Comparison of ENCODE assay signal across 8 mouse cellular contexts in the genomic region with DNA sequence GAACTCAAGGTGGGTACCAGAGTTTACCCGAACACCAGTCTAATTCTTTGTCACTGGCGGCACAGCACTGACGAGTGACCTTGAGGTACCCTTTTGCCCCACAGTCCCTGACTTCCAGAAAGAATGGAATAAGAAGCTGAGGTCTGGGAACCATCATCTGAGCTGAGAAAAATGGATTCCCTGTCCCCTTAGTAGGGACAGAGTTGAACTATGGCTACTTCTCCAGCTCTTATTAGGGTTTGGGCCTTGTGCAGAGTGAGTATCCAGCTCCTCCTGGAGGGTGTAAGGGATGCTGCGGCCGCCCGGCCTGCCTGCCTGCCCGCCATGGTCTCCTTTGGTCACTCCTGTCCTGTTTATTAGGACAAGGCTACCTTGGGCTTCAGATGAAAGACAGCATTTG. TPM values are rescaled to one million over a fixed set of nuclear protein-coding genes. Genes with fewer than 3 reads are reported as not detected.
DNase-seq lines count a peak whose midpoint lies in the region; ATAC-seq lines count a peak whose summit lies in the region.

No protein-coding gene starts in this region.

- peak overlapping the region; percentile 57 for H3K4me2 ChIP-seq in neural tube, embryonic 11.5 days (ENCODE audit: low read depth)
- peak overlapping the region; percentile 68 for H3K4me2 ChIP-seq in heart, embryonic 16.5 days (ENCODE audit: low read depth, low read length)
- H3K4me2 ChIP-seq in liver, embryonic 13.5 days = peak overlapping the region; percentile 87

- peak overlapping the region; percentile 32 for H3K4me3 ChIP-seq in neural tube, embryonic 11.5 days (ENCODE audit: low read depth, low read length)
- H3K4me3 ChIP-seq in heart, embryonic 16.5 days (ENCODE audit: low read length) = peak overlapping the region; percentile 45
- H3K4me3 ChIP-seq in liver, embryonic 13.5 days (replicated peaks) = peak overlapping the region; percentile 64

- no peak; the same call in 1 of the 2 replicates for ATAC-seq in neural tube, embryonic 11.5 days (ENCODE audit: insufficient read depth, low FRiP score, low TSS enrichment)
- ATAC-seq in heart, embryonic 16.5 days (replicated peaks; ENCODE audit: extremely low read depth, insufficient read depth, low FRiP score) = no peak
- no peak for ATAC-seq in liver, embryonic 13.5 days (ENCODE audit: low read depth)

- no peaks in the 10 kb centered on the region for H3K27me3 ChIP-seq in neural tube, embryonic 11.5 days (ENCODE audit: control insufficient read depth, insufficient read depth, low read length)
- H3K27me3 ChIP-seq in heart, embryonic 16.5 days (ENCODE audit: control insufficient read depth, insufficient read depth, low read length) = no peaks in the 10 kb centered on the region
- no peaks in the 10 kb centered on the region for H3K27me3 ChIP-seq in liver, embryonic 13.5 days

- no peaks in the 10 kb centered on the region for H3K9me3 ChIP-seq in neural tube, embryonic 11.5 days (ENCODE audit: control insufficient read depth, low read length)
- H3K9me3 ChIP-seq in heart, embryonic 16.5 days (replicated peaks; ENCODE audit: control insufficient read depth, low read length) = no peaks in the 10 kb centered on the region
- H3K9me3 ChIP-seq in liver, embryonic 13.5 days (replicated peaks) = no peaks in the 10 kb centered on the region

- peak; percentile 48 for DNase-seq in adrenal gland, adult 2 months
- no peak for DNase-seq in adrenal gland, postnatal 14 days
- DNase-seq in neural tube, embryonic 11.5 days (ENCODE audit: low spot score) = peak; percentile 30
- no peak for DNase-seq in neural tube, embryonic 10.5 days (ENCODE audit: extremely low spot score, low spot score)
- DNase-seq in liver, embryonic 13.5 days = no peak
- no peak for DNase-seq in testis, postnatal 10 days (ENCODE audit: low spot score)
- DNase-seq in frontal cortex, postnatal 25 days (ENCODE audit: low spot score in 2 of 2) = no peak

- no peaks in the 10 kb centered on the region for H3K36me3 ChIP-seq in neural tube, embryonic 11.5 days (ENCODE audit: control insufficient read depth, insufficient read depth, low read length)
- H3K36me3 ChIP-seq in heart, embryonic 16.5 days (ENCODE audit: control insufficient read depth, insufficient read depth) = peaks cover 6% of the 10 kb centered on the region; the same call in 1 of the 2 replicates
- peaks cover 20% of the 10 kb centered on the region; the same call in 1 of the 2 replicates for H3K36me3 ChIP-seq in liver, embryonic 13.5 days

- H3K27ac ChIP-seq in neural tube, embryonic 11.5 days (ENCODE audit: low read depth, low read length) = peak overlapping the region; percentile 88
- H3K27ac ChIP-seq in heart, embryonic 16.5 days (ENCODE audit: low read length) = peak overlapping the region; percentile 93
- H3K27ac ChIP-seq in liver, embryonic 13.5 days = peak overlapping the region; percentile 69

- peaks cover 9% of the 10 kb centered on the region for H3K4me1 ChIP-seq in neural tube, embryonic 11.5 days (ENCODE audit: control insufficient read depth, insufficient read depth, low read length)
- H3K4me1 ChIP-seq in heart, embryonic 16.5 days (ENCODE audit: control insufficient read depth, insufficient read depth, low read length) = peaks cover 38% of the 10 kb centered on the region
- peaks cover 46% of the 10 kb centered on the region for H3K4me1 ChIP-seq in liver, embryonic 13.5 days (replicated peaks)

- WGBS in neural tube, embryonic 11.5 days = 60% methylated on average over 7 of the region's 7 CpGs
- 57% methylated on average over 7 of the region's 7 CpGs for WGBS in heart, embryonic 16.5 days
- 67% methylated on average over 7 of the region's 7 CpGs for WGBS in liver, embryonic 13.5 days (ENCODE audit: insufficient replicate concordance)

- H3K9ac ChIP-seq in neural tube, embryonic 11.5 days (ENCODE audit: low read length) = peak overlapping the region; percentile 63
- H3K9ac ChIP-seq in heart, embryonic 16.5 days (ENCODE audit: low read length) = peak overlapping the region; percentile 77
- H3K9ac ChIP-seq in liver, embryonic 13.5 days = peak overlapping the region; percentile 73

RNA-seq across cellular contexts. Expression of a gene that starts 34.9 kb away (rescaled TPM):
- total RNA-seq in adrenal gland, adult 2 months (2021) = 10 to 100 TPM; 18.4 to 22.3 TPM
- polyA plus RNA-seq in adrenal gland, adult 2 months (2012; rRNA removed) = 7.3 and 8.7 TPM in 2 replicates
- 15.6 and 16.4 TPM in 2 replicates for total RNA-seq in adrenal gland, postnatal 14 days (2021)
- 21.0 and 24.1 TPM in 2 replicates for polyA plus RNA-seq in neural tube, embryonic 11.5 days (2014; fragmentation: Nextera tagmentation; extraction: Ambion mirVana)
- 18.5 and 20.1 TPM in 2 replicates for polyA plus RNA-seq in heart, embryonic 16.5 days (2015; fragmentation: Nextera tagmentation; extraction: Ambion mirVana)
- 12.4 and 14.5 TPM in 2 replicates for polyA plus RNA-seq in liver, embryonic 13.5 days (2015; fragmentation: Nextera tagmentation; extraction: Ambion mirVana)

RNA-seq across cellular contexts. Expression of a gene that starts 46.6 kb away (rescaled TPM):
- total RNA-seq in adrenal gland, adult 2 months (2021) = 1 to 10 TPM in 1 of 2 experiments, not detected in 1; 3.2 TPM
- polyA plus RNA-seq in adrenal gland, adult 2 months (2012; rRNA removed) = 6.4 and 8.7 TPM in 2 replicates
- 0.78 TPM in 1 of 2 replicates, not detected in the other for total RNA-seq in adrenal gland, postnatal 14 days (2021)
- not detected in 2 replicates for polyA plus RNA-seq in neural tube, embryonic 11.5 days (2014; fragmentation: Nextera tagmentation; extraction: Ambion mirVana)
- 0.46 and 0.47 TPM in 2 replicates for polyA plus RNA-seq in heart, embryonic 16.5 days (2015; fragmentation: Nextera tagmentation; extraction: Ambion mirVana)
- not detected in 2 replicates for polyA plus RNA-seq in liver, embryonic 13.5 days (2015; fragmentation: Nextera tagmentation; extraction: Ambion mirVana)

RNA-seq across cellular contexts. Expression of a gene that starts 53.0 kb away (rescaled TPM):
- 100 to 1,000 TPM; 320 to 331 TPM for total RNA-seq in adrenal gland, adult 2 months (2021)
- 379 and 483 TPM in 2 replicates for polyA plus RNA-seq in adrenal gland, adult 2 months (2012; rRNA removed)
- total RNA-seq in adrenal gland, postnatal 14 days (2021) = 260 TPM in 2 replicates
- polyA plus RNA-seq in neural tube, embryonic 11.5 days (2014; fragmentation: Nextera tagmentation; extraction: Ambion mirVana) = 518 and 536 TPM in 2 replicates
- 149 and 264 TPM in 2 replicates for polyA plus RNA-seq in heart, embryonic 16.5 days (2015; fragmentation: Nextera tagmentation; extraction: Ambion mirVana)
- polyA plus RNA-seq in liver, embryonic 13.5 days (2015; fragmentation: Nextera tagmentation; extraction: Ambion mirVana) = 327 and 339 TPM in 2 replicates

Comparison
In these comparisons a context has a peak if more than half of its experiments do, and no peak if none do; other contexts are left out.
1. DNase-seq: peak in adrenal gland, adult 2 months (single experiment) and neural tube, embryonic 11.5 days (single experiment); none in adrenal gland, postnatal 14 days (single experiment), neural tube, embryonic 10.5 days (single experiment), liver, embryonic 13.5 days (single experiment), testis, postnatal 10 days (single experiment) and frontal cortex, postnatal 25 days (0 of 2).
2. Peak in every context shown above with its lines, with median percentiles within 50 percentile points of each other: H3K27ac ChIP-seq, H3K4me2 ChIP-seq, H3K4me3 ChIP-seq and H3K9ac ChIP-seq.